Mouse (Mus musculus): Measurements from ENCODE around the gene Plxna4. TPM values are rescaled to one million over a fixed set of nuclear protein-coding genes. Genes with fewer than 3 reads are reported as not detected.

Gene Plxna4
- total RNA-seq, 1 experiment, result 0.98 TPM

DNA sequence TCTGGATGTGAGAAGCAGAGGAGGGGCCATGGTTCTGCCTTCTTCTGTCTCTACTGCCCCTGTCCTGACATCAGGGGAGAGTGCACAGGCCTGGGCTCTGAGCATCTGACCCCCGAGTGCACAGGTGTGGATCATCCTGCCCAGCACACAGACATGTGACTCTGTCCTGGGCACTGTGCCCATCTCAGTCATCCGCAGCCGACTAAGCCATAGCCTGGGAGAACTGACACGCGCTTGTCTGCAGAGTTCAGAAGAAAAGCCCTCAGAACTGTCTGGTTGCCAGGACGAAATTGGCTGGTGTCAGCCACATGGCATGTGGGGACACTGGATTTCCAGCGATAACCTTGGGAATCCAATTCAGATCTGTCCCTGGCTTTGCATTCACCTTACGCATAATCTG lies 210.8 kb downstream of the Plxna4 start:
- DNase-seq (ENCODE audit: low read depth, low spot score), result no peak
- no peak overlapping the region for H3K4me3 ChIP-seq (ENCODE audit: insufficient read depth in 1 of 2, low read depth in 1 of 2, low read length in 2 of 2, poor library complexity in 1 of 2, severe bottlenecking in 1 of 2)
- H3K9me3 ChIP-seq (ENCODE audit: control insufficient read depth, insufficient read depth, low read depth, low read length), result no peaks in the 10 kb centered on the region
- no peaks in the 10 kb centered on the region for H3K36me3 ChIP-seq (ENCODE audit: control insufficient read depth, insufficient read depth, low read length, poor library complexity, severe bottlenecking)
- no peak overlapping the region for H3K9ac ChIP-seq (ENCODE audit: insufficient read depth, low read depth, low read length, poor library complexity, severe bottlenecking)
- TF ChIP-seq HCFC1 (IDR thresholded peaks at IDR 0.05; ENCODE audit: borderline replicate concordance, insufficient read depth, low read length) (no peak), CHD2 (IDR thresholded peaks at IDR 0.05; ENCODE audit: low read depth, low read length) (no peak), ZNF384 (IDR thresholded peaks at IDR 0.05; ENCODE audit: low read depth, low read length) (no peak), ZC3H11A (IDR thresholded peaks at IDR 0.05; ENCODE audit: borderline replicate concordance, low read depth, low read length) (no peak), MAFK (IDR thresholded peaks at IDR 0.05; ENCODE audit: insufficient read depth, low read depth, low read length) (no peak)
- no peak overlapping the region for H3K27ac ChIP-seq (ENCODE audit: insufficient read depth, low read depth, low read length, poor library complexity, severe bottlenecking)
- H3K4me1 ChIP-seq (ENCODE audit: control insufficient read depth in 2 of 2, insufficient read depth in 2 of 2, low read length in 2 of 2, poor library complexity in 1 of 2), result no peaks in the 10 kb centered on the region
- in situ Hi-C loops (cut with MboI; ENCODE audit: low sequenced_read_pairs in 2 of 2, unreplicated experiment in 2 of 2), result no loop called here

- H3K36me3 ChIP-seq (ENCODE audit: control insufficient read depth, insufficient read depth, low read length, poor library complexity, severe bottlenecking), result no peaks in the 10 kb centered on the region
- no peak for DNase-seq (ENCODE audit: low read depth, low spot score)
- no peak overlapping the region for H3K27ac ChIP-seq (ENCODE audit: insufficient read depth, low read depth, low read length, poor library complexity, severe bottlenecking)
- no peaks in the 10 kb centered on the region for H3K4me1 ChIP-seq (ENCODE audit: control insufficient read depth in 2 of 2, insufficient read depth in 2 of 2, low read length in 2 of 2, poor library complexity in 1 of 2)
- in situ Hi-C loops (cut with MboI; ENCODE audit: low sequenced_read_pairs in 2 of 2, unreplicated experiment in 2 of 2), result no loop called here
- no peak overlapping the region for H3K4me3 ChIP-seq (ENCODE audit: insufficient read depth in 1 of 2, low read depth in 1 of 2, low read length in 2 of 2, poor library complexity in 1 of 2, severe bottlenecking in 1 of 2)
- no peak overlapping the region for H3K9ac ChIP-seq (ENCODE audit: insufficient read depth, low read depth, low read length, poor library complexity, severe bottlenecking)
- no peak for TF ChIP-seq ZNF384 (IDR thresholded peaks at IDR 0.05; ENCODE audit: low read depth, low read length)
- no peak for TF ChIP-seq MAFK (IDR thresholded peaks at IDR 0.05; ENCODE audit: insufficient read depth, low read depth, low read length)
- TF ChIP-seq ZC3H11A (IDR thresholded peaks at IDR 0.05; ENCODE audit: borderline replicate concordance, low read depth, low read length), result no peak
- TF ChIP-seq CHD2 (IDR thresholded peaks at IDR 0.05; ENCODE audit: low read depth, low read length), result no peak
- TF ChIP-seq HCFC1 (IDR thresholded peaks at IDR 0.05; ENCODE audit: borderline replicate concordance, insufficient read depth, low read length), result no peak
- H3K9me3 ChIP-seq (ENCODE audit: control insufficient read depth, insufficient read depth, low read depth, low read length), result no peaks in the 10 kb centered on the region
Measured at GRCm38 (mm10) chr6:32373931-32374361, 214.0 kb downstream of the Plxna4 start.

DNA sequence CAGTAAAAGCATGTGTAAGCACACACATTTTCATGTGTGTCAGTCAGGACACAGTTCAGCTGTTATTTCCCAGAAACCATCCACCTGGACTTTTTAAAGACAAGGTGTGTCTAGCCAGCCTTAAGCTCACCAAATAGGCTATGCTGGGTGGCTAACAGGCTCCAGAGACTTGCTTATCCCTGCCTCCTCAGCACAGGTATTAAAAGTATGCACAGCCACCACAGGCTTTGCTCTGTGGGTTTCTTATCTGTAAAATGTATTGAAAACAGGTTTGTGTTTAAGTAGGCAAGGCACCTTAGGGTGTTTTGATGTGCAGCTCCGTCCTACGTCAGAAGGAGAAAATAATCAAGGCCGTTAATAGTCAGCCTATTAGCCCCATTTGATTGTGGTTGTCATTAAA lies 218.9 kb downstream of the Plxna4 start:
- Histone ChIP-seq H3K27ac (ENCODE audit: insufficient read depth, low read depth, low read length, poor library complexity, severe bottlenecking) (no peak overlapping the region), H3K9me3 (ENCODE audit: control insufficient read depth, insufficient read depth, low read depth, low read length) (no peaks in the 10 kb centered on the region), H3K9ac (ENCODE audit: insufficient read depth, low read depth, low read length, poor library complexity, severe bottlenecking) (no peak overlapping the region), H3K4me3 (ENCODE audit: insufficient read depth in 1 of 2, low read depth in 1 of 2, low read length in 2 of 2, poor library complexity in 1 of 2, severe bottlenecking in 1 of 2) (no peak overlapping the region), H3K4me1 (ENCODE audit: control insufficient read depth in 2 of 2, insufficient read depth in 2 of 2, low read length in 2 of 2, poor library complexity in 1 of 2) (no peaks in the 10 kb centered on the region), H3K36me3 (ENCODE audit: control insufficient read depth, insufficient read depth, low read length, poor library complexity, severe bottlenecking) (no peaks in the 10 kb centered on the region)
- DNase-seq (ENCODE audit: low read depth, low spot score), result no peak
- TF ChIP-seq ZC3H11A (IDR thresholded peaks at IDR 0.05; ENCODE audit: borderline replicate concordance, low read depth, low read length), result no peak
- TF ChIP-seq CHD2 (IDR thresholded peaks at IDR 0.05; ENCODE audit: low read depth, low read length), result no peak
- TF ChIP-seq MAFK (IDR thresholded peaks at IDR 0.05; ENCODE audit: insufficient read depth, low read depth, low read length), result no peak
- TF ChIP-seq ZNF384 (IDR thresholded peaks at IDR 0.05; ENCODE audit: low read depth, low read length), result no peak
- TF ChIP-seq HCFC1 (IDR thresholded peaks at IDR 0.05; ENCODE audit: borderline replicate concordance, insufficient read depth, low read length), result no peak
- in situ Hi-C loops (cut with MboI; ENCODE audit: low sequenced_read_pairs in 2 of 2, unreplicated experiment in 2 of 2), result no loop called here

DNA sequence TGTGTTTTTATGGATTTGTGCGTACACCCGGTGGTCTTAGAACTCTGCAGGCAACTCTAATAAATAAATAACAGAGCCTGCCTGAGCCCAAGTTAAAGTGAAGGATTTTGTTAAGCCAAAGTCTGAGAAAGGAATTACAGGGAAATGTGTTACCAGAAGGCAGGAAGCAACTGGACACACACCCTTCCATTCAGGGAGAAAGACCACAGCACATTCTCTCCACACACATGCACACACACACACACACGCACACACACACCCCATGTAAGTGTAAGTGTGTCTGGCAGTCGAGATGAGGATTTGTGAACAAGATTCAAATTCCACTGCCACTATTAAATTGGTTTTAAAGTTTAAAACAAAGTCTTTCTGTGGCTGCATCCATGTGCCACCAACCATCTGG lies 219.6 kb downstream of the Plxna4 start:
- no peak overlapping the region for H3K4me3 ChIP-seq (ENCODE audit: insufficient read depth in 1 of 2, low read depth in 1 of 2, low read length in 2 of 2, poor library complexity in 1 of 2, severe bottlenecking in 1 of 2)
- in situ Hi-C loops (cut with MboI; ENCODE audit: low sequenced_read_pairs in 2 of 2, unreplicated experiment in 2 of 2), result no loop called here
- TF ChIP-seq MAFK (IDR thresholded peaks at IDR 0.05; ENCODE audit: insufficient read depth, low read depth, low read length) (no peak), HCFC1 (IDR thresholded peaks at IDR 0.05; ENCODE audit: borderline replicate concordance, insufficient read depth, low read length) (no peak), ZC3H11A (IDR thresholded peaks at IDR 0.05; ENCODE audit: borderline replicate concordance, low read depth, low read length) (no peak), CHD2 (IDR thresholded peaks at IDR 0.05; ENCODE audit: low read depth, low read length) (no peak), ZNF384 (IDR thresholded peaks at IDR 0.05; ENCODE audit: low read depth, low read length) (no peak)
- no peaks in the 10 kb centered on the region for H3K9me3 ChIP-seq (ENCODE audit: control insufficient read depth, insufficient read depth, low read depth, low read length)
- H3K36me3 ChIP-seq (ENCODE audit: control insufficient read depth, insufficient read depth, low read length, poor library complexity, severe bottlenecking), result no peaks in the 10 kb centered on the region
- no peak overlapping the region for H3K27ac ChIP-seq (ENCODE audit: insufficient read depth, low read depth, low read length, poor library complexity, severe bottlenecking)
- H3K9ac ChIP-seq (ENCODE audit: insufficient read depth, low read depth, low read length, poor library complexity, severe bottlenecking), result no peak overlapping the region
- no peaks in the 10 kb centered on the region for H3K4me1 ChIP-seq (ENCODE audit: control insufficient read depth in 2 of 2, insufficient read depth in 2 of 2, low read length in 2 of 2, poor library complexity in 1 of 2)
- DNase-seq (ENCODE audit: low read depth, low spot score), result no peak

DNA sequence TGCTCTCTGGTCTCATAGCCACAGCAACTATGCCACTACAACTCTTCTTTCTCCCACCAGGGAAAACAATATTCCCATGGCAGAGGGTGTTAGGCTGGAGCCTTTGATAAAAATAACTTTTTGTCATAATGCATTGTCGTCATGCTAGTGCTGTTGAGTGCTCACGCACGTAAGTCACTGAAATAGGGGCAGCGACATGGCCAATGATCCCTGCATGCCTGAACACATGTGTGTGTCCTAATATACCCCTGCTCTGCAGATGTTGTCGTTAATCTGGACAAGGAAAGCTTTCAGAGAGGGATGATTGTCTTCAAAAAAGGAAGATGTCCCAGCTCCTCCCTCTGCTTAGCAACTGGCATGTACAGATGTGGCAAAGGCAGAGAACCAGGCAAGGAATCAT lies 223.1 kb downstream of the Plxna4 start:
- no peaks in the 10 kb centered on the region for H3K9me3 ChIP-seq (ENCODE audit: control insufficient read depth, insufficient read depth, low read depth, low read length)
- H3K4me1 ChIP-seq (ENCODE audit: control insufficient read depth in 2 of 2, insufficient read depth in 2 of 2, low read length in 2 of 2, poor library complexity in 1 of 2), result no peaks in the 10 kb centered on the region
- no peak for DNase-seq (ENCODE audit: low read depth, low spot score)
- TF ChIP-seq HCFC1 (IDR thresholded peaks at IDR 0.05; ENCODE audit: borderline replicate concordance, insufficient read depth, low read length) (no peak), CHD2 (IDR thresholded peaks at IDR 0.05; ENCODE audit: low read depth, low read length) (no peak), ZC3H11A (IDR thresholded peaks at IDR 0.05; ENCODE audit: borderline replicate concordance, low read depth, low read length) (no peak), ZNF384 (IDR thresholded peaks at IDR 0.05; ENCODE audit: low read depth, low read length) (no peak)
- no peak overlapping the region for H3K4me3 ChIP-seq (ENCODE audit: insufficient read depth in 1 of 2, low read depth in 1 of 2, low read length in 2 of 2, poor library complexity in 1 of 2, severe bottlenecking in 1 of 2)
- H3K9ac ChIP-seq (ENCODE audit: insufficient read depth, low read depth, low read length, poor library complexity, severe bottlenecking), result no peak overlapping the region
- in situ Hi-C loops (cut with MboI; ENCODE audit: low sequenced_read_pairs in 2 of 2, unreplicated experiment in 2 of 2), result no loop called here
- no peaks in the 10 kb centered on the region for H3K36me3 ChIP-seq (ENCODE audit: control insufficient read depth, insufficient read depth, low read length, poor library complexity, severe bottlenecking)
- no peak overlapping the region for H3K27ac ChIP-seq (ENCODE audit: insufficient read depth, low read depth, low read length, poor library complexity, severe bottlenecking)

Measured in ES-E14 (cell line).